Mouse (Mus musculus) liver, embryonic 11.5 days (tissue): ENCODE measurements at regions not wholly inside any gene's neighbourhood (a gene's known extent, or its start where the extent isn't known, plus 50 kb on each side); places are given as distances from the start of the nearest gene placed in this dataset.

Experiments
- ATAC-seq: fragments of 200-750 bp; cut with Nextera tagmentation; replicated peaks from 2 replicates; pipeline ENCODE4 v1.8.0; 2017; ENCODE audit warnings: moderate number of reproducible peaks, mild to moderate bottlenecking, moderate TSS enrichment, moderate library complexity; ENCODE audit not compliant: low FRiP score
- DNase-seq: peaks from one replicate; pipeline ENCODE4 v3.0.0-alpha.2; 2017; ENCODE audit warnings: low spot score
- H3K27ac ChIP-seq: fragments of 300-500 bp; sonication (generic); 2 replicates; pipeline ENCODE4 v1.5.1; 2014; ENCODE audit warnings: mild to moderate bottlenecking, low read depth, low read length, control low read depth
- H3K27me3 ChIP-seq: fragments of 300-500 bp; sonication (generic); replicated peaks from 2 replicates; pipeline ENCODE4 v1.6.1; 2014; ENCODE audit warnings: low read length, mixed read lengths; ENCODE audit not compliant: control insufficient read depth, insufficient read depth
- H3K36me3 ChIP-seq: fragments of 300-500 bp; sonication (generic); 2 replicates; pipeline ENCODE4 v1.6.1; 2014; ENCODE audit warnings: mild to moderate bottlenecking, low read length, moderate library complexity, mixed read lengths; ENCODE audit not compliant: control insufficient read depth, insufficient read depth
- H3K4me1 ChIP-seq: fragments of 300-500 bp; sonication (generic); replicated peaks from 2 replicates; pipeline ENCODE4 v1.6.1; 2014; ENCODE audit warnings: low read length, mixed read lengths; ENCODE audit not compliant: control insufficient read depth, insufficient read depth
- H3K4me2 ChIP-seq: fragments of 300-500 bp; sonication (generic); 2 replicates; pipeline ENCODE4 v1.6.1; 2014; ENCODE audit warnings: mild to moderate bottlenecking, control low read depth, moderate library complexity
- H3K4me3 ChIP-seq: fragments of 300-500 bp; sonication (generic); 2 replicates; pipeline ENCODE4 v1.5.1; 2014; ENCODE audit warnings: low read depth, low read length, control low read depth
- H3K9ac ChIP-seq: fragments of 300-500 bp; sonication (generic); 2 replicates; pipeline ENCODE4 v1.6.1; 2014; ENCODE audit warnings: low read depth, low read length, control low read depth
- H3K9me3 ChIP-seq: fragments of 300-500 bp; sonication (generic); 2 replicates; pipeline ENCODE4 v1.6.1; 2016; ENCODE audit warnings: low read length, inconsistent platforms, mixed read lengths; ENCODE audit not compliant: control insufficient read depth
- WGBS: fragments of 180-500 bp; shearing (Covaris S2); extraction: QIAGEN DNeasy Blood & Tissue Kit; methylation state at CpG from one replicate; pipeline ENCODE4 v1.1.7; 2014; 5-methylcytosine and 5-hydroxymethylcytosine counted together

- WGBS, result 83% methylated on average over 3 of the region's 3 CpGs
- no peak for ATAC-seq
Observed at GRCm38 (mm10) chr12:106727486-106727885, 717.5 kb downstream of the Vrk1 start.

GRCm38 (mm10) chr12:106729686-106730085, 719.7 kb downstream of the Vrk1 start:
- 83% methylated on average over 5 of the region's 5 CpGs for WGBS
- H3K4me1 ChIP-seq, result no peaks in the 10 kb centered on the region
- no peak overlapping the region for H3K4me2 ChIP-seq
- H3K36me3 ChIP-seq, result no peaks in the 10 kb centered on the region
- no peaks in the 10 kb centered on the region for H3K27me3 ChIP-seq
- no peak overlapping the region for H3K4me3 ChIP-seq
- H3K27ac ChIP-seq, result no peak overlapping the region
- ATAC-seq, result no peak
- DNase-seq, result no peak
- H3K9ac ChIP-seq, result no peak overlapping the region
- H3K9me3 ChIP-seq, result no peaks in the 10 kb centered on the region

More at GRCm38 (mm10) chr12:106727486-106727885, 717.5 kb downstream of the Vrk1 start:
- no peaks in the 10 kb centered on the region for H3K4me1 ChIP-seq
- no peak overlapping the region for H3K27ac ChIP-seq
- no peaks in the 10 kb centered on the region for H3K36me3 ChIP-seq
- no peak for DNase-seq
- H3K4me3 ChIP-seq, result no peak overlapping the region
- no peak overlapping the region for H3K4me2 ChIP-seq
- H3K9me3 ChIP-seq, result no peaks in the 10 kb centered on the region
- H3K9ac ChIP-seq, result no peak overlapping the region
- H3K27me3 ChIP-seq, result no peaks in the 10 kb centered on the region

- no peak overlapping the region for H3K9ac ChIP-seq
- no peak for ATAC-seq
- DNase-seq, result no peak
- no peak overlapping the region for H3K27ac ChIP-seq
- H3K36me3 ChIP-seq, result no peaks in the 10 kb centered on the region
- H3K9me3 ChIP-seq, result no peaks in the 10 kb centered on the region
- H3K4me1 ChIP-seq, result no peaks in the 10 kb centered on the region
- H3K4me2 ChIP-seq, result no peak overlapping the region
- no peaks in the 10 kb centered on the region for H3K27me3 ChIP-seq
- WGBS, result 65% methylated on average over 16 of the region's 16 CpGs
- H3K4me3 ChIP-seq, result no peak overlapping the region
Observed at GRCm38 (mm10) chr12:106732108-106732857, 722.3 kb downstream of the Vrk1 start.

- H3K4me2 ChIP-seq, result no peak overlapping the region
- H3K27me3 ChIP-seq, result no peaks in the 10 kb centered on the region
- ATAC-seq (no peak), DNase-seq (no peak)
- H3K9me3 ChIP-seq, result no peaks in the 10 kb centered on the region
- no peak overlapping the region for H3K9ac ChIP-seq
- WGBS, result 82% methylated on average over 8 of the region's 8 CpGs
- no peaks in the 10 kb centered on the region for H3K36me3 ChIP-seq
- no peak overlapping the region for H3K4me3 ChIP-seq
- no peak overlapping the region for H3K27ac ChIP-seq
- H3K4me1 ChIP-seq, result no peaks in the 10 kb centered on the region
Observed at GRCm38 (mm10) chr12:106748765-106749164, 738.7 kb downstream of the Vrk1 start.

GRCm38 (mm10) chr12:106763552-106763951, 724.9 kb upstream of the 3110018I06Rik start:
- DNase-seq (no peak), ATAC-seq (no peak)
- H3K4me3 ChIP-seq, result no peak overlapping the region
- H3K9ac ChIP-seq, result no peak overlapping the region
- H3K27ac ChIP-seq, result no peak overlapping the region
- no peaks in the 10 kb centered on the region for H3K27me3 ChIP-seq
- no peaks in the 10 kb centered on the region for H3K36me3 ChIP-seq
- 78% methylated on average over 7 of the region's 7 CpGs for WGBS
- H3K9me3 ChIP-seq, result no peaks in the 10 kb centered on the region
- no peak overlapping the region for H3K4me2 ChIP-seq
- H3K4me1 ChIP-seq, result no peaks in the 10 kb centered on the region

DNA sequence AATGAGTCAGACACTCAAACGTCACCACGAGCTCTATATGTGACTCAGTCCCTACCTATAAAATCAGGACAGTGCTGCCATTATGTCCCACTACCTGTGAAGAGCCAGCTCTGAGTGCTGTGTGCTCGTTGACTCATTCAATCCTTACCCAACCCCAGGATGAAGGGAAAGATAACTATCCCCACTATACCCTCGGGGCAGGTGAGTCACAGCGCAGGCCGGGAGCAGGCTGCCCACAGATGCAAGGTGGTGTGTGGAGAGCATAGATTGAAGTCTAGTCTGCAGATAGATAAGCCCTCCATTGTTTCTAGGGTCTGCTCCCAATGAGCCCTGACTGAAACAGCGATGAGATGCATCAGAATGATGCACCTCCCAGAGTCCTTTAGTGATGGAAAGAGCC, 723.9 kb upstream of the 3110018I06Rik start:
- DNase-seq, result no peak
- Histone ChIP-seq H3K4me1 (no peaks in the 10 kb centered on the region), H3K27ac (no peak overlapping the region), H3K27me3 (no peaks in the 10 kb centered on the region), H3K4me3 (no peak overlapping the region), H3K36me3 (no peaks in the 10 kb centered on the region), H3K4me2 (no peak overlapping the region), H3K9ac (no peak overlapping the region), H3K9me3 (no peaks in the 10 kb centered on the region)
- 79% methylated on average over 7 of the region's 7 CpGs for WGBS
- ATAC-seq, result no peak

- no peak overlapping the region for H3K4me3 ChIP-seq
- ATAC-seq (no peak), DNase-seq (no peak)
- 62% methylated on average over 4 of the region's 4 CpGs for WGBS
- H3K36me3 ChIP-seq, result no peaks in the 10 kb centered on the region
- H3K27me3 ChIP-seq, result no peaks in the 10 kb centered on the region
- H3K4me2 ChIP-seq, result no peak overlapping the region
- H3K9ac ChIP-seq, result no peak overlapping the region
- H3K27ac ChIP-seq, result no peak overlapping the region
- no peaks in the 10 kb centered on the region for H3K9me3 ChIP-seq
- H3K4me1 ChIP-seq, result no peaks in the 10 kb centered on the region
Observed at GRCm38 (mm10) chr12:106773536-106773935, 714.9 kb upstream of the 3110018I06Rik start.

DNA sequence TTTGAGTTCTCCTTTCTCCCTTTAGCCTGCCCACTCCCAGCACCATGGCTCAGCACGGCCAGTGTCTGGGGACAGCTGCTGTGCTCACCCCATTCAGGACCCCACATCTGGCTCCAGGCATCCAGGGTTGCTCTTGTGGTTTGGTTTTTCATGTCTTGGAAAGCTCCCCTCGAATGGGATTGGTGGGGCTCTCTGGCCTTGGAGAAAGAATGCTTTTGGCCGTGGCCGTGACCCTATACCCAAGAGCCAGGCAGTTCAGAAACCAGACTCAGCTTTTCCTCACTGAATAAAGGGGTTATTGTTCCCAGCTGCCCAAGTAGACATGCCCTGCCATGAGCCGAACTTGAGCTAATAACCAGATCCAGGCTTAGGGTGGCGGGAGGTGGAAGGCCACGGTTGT, 691.8 kb upstream of the 3110018I06Rik start:
- no peak overlapping the region for H3K27ac ChIP-seq
- H3K4me2 ChIP-seq, result no peak overlapping the region
- WGBS, result 85% methylated on average over 7 of the region's 7 CpGs
- no peaks in the 10 kb centered on the region for H3K4me1 ChIP-seq
- H3K36me3 ChIP-seq, result no peaks in the 10 kb centered on the region
- ATAC-seq (no peak), DNase-seq (no peak)
- no peaks in the 10 kb centered on the region for H3K9me3 ChIP-seq
- no peak overlapping the region for H3K4me3 ChIP-seq
- no peak overlapping the region for H3K9ac ChIP-seq
- H3K27me3 ChIP-seq, result no peaks in the 10 kb centered on the region

- H3K4me3 ChIP-seq, result no peak overlapping the region
- H3K9ac ChIP-seq, result no peak overlapping the region
- H3K27me3 ChIP-seq, result no peaks in the 10 kb centered on the region
- H3K27ac ChIP-seq, result no peak overlapping the region
- H3K4me1 ChIP-seq, result no peaks in the 10 kb centered on the region
- no peaks in the 10 kb centered on the region for H3K9me3 ChIP-seq
- WGBS, result 70% methylated on average over 6 of the region's 6 CpGs
- H3K36me3 ChIP-seq, result no peaks in the 10 kb centered on the region
- DNase-seq (no peak), ATAC-seq (no peak)
- H3K4me2 ChIP-seq, result no peak overlapping the region
Observed at GRCm38 (mm10) chr12:106819736-106820135, 668.7 kb upstream of the 3110018I06Rik start.
